Mouse (Mus musculus): ENCODE measurements around the gene Plekhm2.

Gene Plekhm2

GRCm38 (mm10) chr4:141664799-141665198 is at the start of gene Plekhm2:
TSS of gene Plekhm2 (minus strand) at chr4:141664899.
- no peak for DNase-seq

GRCm38 (mm10) chr4:141713598-141714142 is 49.0 kb upstream of the Plekhm2 start:
- no peak for DNase-seq

GRCm38 (mm10) chr4:141711250-141711649 is 46.6 kb upstream of the Plekhm2 start:
- no peak for DNase-seq

GRCm38 (mm10) chr4:141708971-141709370 is 44.3 kb upstream of the Plekhm2 start:
- no peak for DNase-seq

GRCm38 (mm10) chr4:141708005-141708404 is 43.3 kb upstream of the Plekhm2 start:
- DNase-seq = no peak

GRCm38 (mm10) chr4:141705331-141705730 is 40.6 kb upstream of the Plekhm2 start:
- peak in 1 of 2 experiments; percentile 43 for DNase-seq

GRCm38 (mm10) chr4:141704625-141705024 is 39.9 kb upstream of the Plekhm2 start:
- DNase-seq = no peak

- DNase-seq = no peak
These were observed 30.0 kb upstream of the Plekhm2 start for GRCm38 (mm10) chr4:141694719-141695118.

- no peak for DNase-seq
These were observed 23.8 kb upstream of the Plekhm2 start for GRCm38 (mm10) chr4:141688505-141688904.

GRCm38 (mm10) chr4:141686525-141686924 is 21.8 kb upstream of the Plekhm2 start:
- no peak for DNase-seq

- DNase-seq = no peak
These were observed 21.4 kb upstream of the Plekhm2 start for GRCm38 (mm10) chr4:141686093-141686492.

- no peak for DNase-seq
These were observed 20.8 kb upstream of the Plekhm2 start, which contains the start of gene Rsc1a1 for GRCm38 (mm10) chr4:141685499-141685898. TSS of gene Rsc1a1 (minus strand) at chr4:141685599.

- peak in 1 of 2 experiments; percentile 40 for DNase-seq
These were observed 18.1 kb upstream of the Plekhm2 start for GRCm38 (mm10) chr4:141682706-141683230.

- DNase-seq = no peak
These were observed 17.1 kb upstream of the Plekhm2 start for GRCm38 (mm10) chr4:141681767-141682166.

- DNase-seq = no peak
These were observed 16.2 kb upstream of the Plekhm2 start for GRCm38 (mm10) chr4:141680892-141681291.

GRCm38 (mm10) chr4:141679016-141679415 is 14.3 kb upstream of the Plekhm2 start:
- DNase-seq = no peak

- no peak for DNase-seq
These were observed 11.8 kb upstream of the Plekhm2 start for GRCm38 (mm10) chr4:141676462-141676979.

GRCm38 (mm10) chr4:141672325-141672724 is 7.6 kb upstream of the Plekhm2 start:
- no peak for DNase-seq

GRCm38 (mm10) chr4:141671389-141671788 is 6.7 kb upstream of the Plekhm2 start:
- no peak for DNase-seq

- peak in 1 of 2 experiments; percentile 26 for DNase-seq
These were observed 5.4 kb upstream of the Plekhm2 start for GRCm38 (mm10) chr4:141669898-141670712.

GRCm38 (mm10) chr4:141664011-141664745 is 521 bp downstream of the Plekhm2 start:
- DNase-seq = peak; percentile 80 to 90

GRCm38 (mm10) chr4:141663122-141663931 is 1.4 kb downstream of the Plekhm2 start:
- peak; percentile 57 to 60 for DNase-seq
